Mouse (Mus musculus): ENCODE data around the gene Sema7a. TPM values are rescaled to one million over a fixed set of nuclear protein-coding genes. Genes with fewer than 3 reads are reported as not detected.

Gene Sema7a
- polyA plus RNA-seq, 1 experiment from 2014 or later, result 0.35 TPM

DNA sequence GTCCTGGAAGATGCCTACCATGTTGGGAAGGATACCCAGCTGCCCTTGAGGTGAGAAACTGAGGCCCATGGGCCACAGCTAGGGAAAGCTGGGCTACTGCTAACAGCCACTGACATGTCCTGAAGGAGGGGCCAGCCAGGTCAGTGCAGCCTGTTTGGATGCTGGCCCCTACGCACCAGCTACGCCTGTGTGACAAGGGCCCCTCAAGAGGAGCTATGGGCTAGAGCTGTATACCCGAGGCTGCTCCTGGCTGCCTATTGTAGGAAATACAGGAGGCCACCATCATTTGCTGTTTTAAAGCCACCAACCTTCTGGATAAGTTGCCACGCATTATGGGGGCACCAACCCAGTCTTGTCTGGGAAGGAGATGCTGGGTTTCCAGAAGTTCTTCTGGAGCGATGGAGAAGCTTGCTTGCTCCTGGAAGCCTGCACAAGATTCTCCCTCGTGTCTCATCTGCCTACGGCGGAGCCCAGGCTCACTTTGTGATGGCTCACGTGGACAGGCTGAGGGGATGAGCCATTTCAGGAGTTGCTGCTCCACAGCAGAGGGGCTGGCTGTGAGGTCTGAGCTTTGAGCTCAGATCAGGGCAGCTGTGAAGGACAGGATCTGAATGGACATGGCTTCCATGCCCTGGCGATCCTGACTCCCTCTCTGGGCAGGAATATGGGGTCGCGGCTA is 68.6 kb downstream of the Sema7a start:
- Histone ChIP-seq H3K36me3 (ENCODE audit: control insufficient read depth, insufficient read depth, low read length) (no peaks in the 10 kb centered on the region), H3K27ac (replicated peaks; ENCODE audit: low read depth, low read length) (no peak overlapping the region), H3K4me2 (ENCODE audit: low read depth, severe bottlenecking) (no peak overlapping the region; the same call in 1 of the 2 replicates), H3K27me3 (ENCODE audit: control insufficient read depth, insufficient read depth, low read length) (no peaks in the 10 kb centered on the region), H3K4me1 (ENCODE audit: control insufficient read depth, insufficient read depth, low read length) (0 out of 2 replicates have a peak, but pooled peaks cover 2% of the 10 kb centered on the region), H3K4me3 (ENCODE audit: low read depth, low read length) (no peak overlapping the region), H3K9me3 (ENCODE audit: control insufficient read depth, low read length) (no peaks in the 10 kb centered on the region), H3K9ac (ENCODE audit: low read length) (no peak overlapping the region)
- ATAC-seq (ENCODE audit: insufficient number of reproducible peaks, low FRiP score, low TSS enrichment, low read depth) (0 out of 2 replicates have a peak, but pooled peaks have one; percentile 33), DNase-seq (ENCODE audit: low spot score) (no peak)
- WGBS, result 66% methylated on average over 12 of the region's 12 CpGs

DNA sequence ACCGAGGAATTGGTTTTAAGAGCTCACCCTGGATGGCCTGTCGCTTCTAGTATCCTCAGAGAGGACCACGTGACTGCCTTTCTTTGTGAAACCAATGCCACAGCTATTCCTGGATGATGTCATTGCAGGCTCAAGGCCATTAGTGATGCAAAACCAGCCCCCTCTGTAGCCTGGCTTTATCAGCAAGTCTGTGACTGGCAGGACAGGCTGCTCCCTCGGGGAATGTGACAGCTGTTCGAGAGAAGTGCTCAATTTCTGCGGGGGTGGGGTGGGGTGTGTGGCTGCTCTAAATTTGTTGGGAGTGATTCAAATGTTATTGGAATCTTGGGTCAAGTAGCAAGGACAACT is 69.1 kb downstream of the Sema7a start:
- H3K4me2 ChIP-seq (ENCODE audit: low read depth, severe bottlenecking), result no peak overlapping the region; the same call in 1 of the 2 replicates
- ATAC-seq (ENCODE audit: insufficient number of reproducible peaks, low FRiP score, low TSS enrichment, low read depth) (peak; percentile 19; the same call in 1 of the 2 replicates), DNase-seq (ENCODE audit: low spot score) (peak; percentile 32)
- H3K9me3 ChIP-seq (ENCODE audit: control insufficient read depth, low read length), result no peaks in the 10 kb centered on the region
- 0 out of 2 replicates have a peak, but pooled peaks cover 2% of the 10 kb centered on the region for H3K4me1 ChIP-seq (ENCODE audit: control insufficient read depth, insufficient read depth, low read length)
- 13% methylated on average over 6 of the region's 6 CpGs for WGBS
- no peak overlapping the region for H3K27ac ChIP-seq (replicated peaks; ENCODE audit: low read depth, low read length)
- H3K36me3 ChIP-seq (ENCODE audit: control insufficient read depth, insufficient read depth, low read length), result no peaks in the 10 kb centered on the region
- H3K9ac ChIP-seq (ENCODE audit: low read length), result no peak overlapping the region
- no peak overlapping the region for H3K4me3 ChIP-seq (ENCODE audit: low read depth, low read length)
- H3K27me3 ChIP-seq (ENCODE audit: control insufficient read depth, insufficient read depth, low read length), result no peaks in the 10 kb centered on the region

DNA sequence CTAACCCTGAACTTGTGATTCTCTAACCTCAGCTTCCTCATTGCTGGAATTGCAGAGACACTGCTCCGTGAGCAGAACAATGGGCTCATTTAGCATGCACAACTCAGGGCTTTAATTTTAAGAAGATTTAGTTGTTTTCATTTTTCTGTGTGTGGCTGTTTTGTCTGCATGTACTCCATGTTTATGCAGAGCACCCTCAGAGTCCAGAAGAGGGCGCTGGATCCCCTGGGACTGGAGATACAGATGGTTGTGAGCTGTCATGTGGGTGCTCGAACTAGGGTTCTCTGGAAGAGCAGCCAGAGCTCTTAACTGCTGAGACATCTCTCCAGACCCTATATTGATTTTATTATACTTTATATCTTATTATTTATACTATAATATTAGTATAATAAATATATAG is 69.7 kb downstream of the Sema7a start:
- WGBS, result 55% methylated on average over 3 of the region's 3 CpGs
- Histone ChIP-seq H3K4me2 (ENCODE audit: low read depth, severe bottlenecking) (no peak overlapping the region), H3K36me3 (ENCODE audit: control insufficient read depth, insufficient read depth, low read length) (no peaks in the 10 kb centered on the region), H3K9ac (ENCODE audit: low read length) (no peak overlapping the region), H3K27me3 (ENCODE audit: control insufficient read depth, insufficient read depth, low read length) (no peaks in the 10 kb centered on the region), H3K4me3 (ENCODE audit: low read depth, low read length) (no peak overlapping the region), H3K27ac (replicated peaks; ENCODE audit: low read depth, low read length) (no peak overlapping the region), H3K4me1 (ENCODE audit: control insufficient read depth, insufficient read depth, low read length) (0 out of 2 replicates have a peak, but pooled peaks cover 2% of the 10 kb centered on the region), H3K9me3 (ENCODE audit: control insufficient read depth, low read length) (no peaks in the 10 kb centered on the region)
- ATAC-seq (ENCODE audit: insufficient number of reproducible peaks, low FRiP score, low TSS enrichment, low read depth), result no peak
- no peak for DNase-seq (ENCODE audit: low spot score)

DNA sequence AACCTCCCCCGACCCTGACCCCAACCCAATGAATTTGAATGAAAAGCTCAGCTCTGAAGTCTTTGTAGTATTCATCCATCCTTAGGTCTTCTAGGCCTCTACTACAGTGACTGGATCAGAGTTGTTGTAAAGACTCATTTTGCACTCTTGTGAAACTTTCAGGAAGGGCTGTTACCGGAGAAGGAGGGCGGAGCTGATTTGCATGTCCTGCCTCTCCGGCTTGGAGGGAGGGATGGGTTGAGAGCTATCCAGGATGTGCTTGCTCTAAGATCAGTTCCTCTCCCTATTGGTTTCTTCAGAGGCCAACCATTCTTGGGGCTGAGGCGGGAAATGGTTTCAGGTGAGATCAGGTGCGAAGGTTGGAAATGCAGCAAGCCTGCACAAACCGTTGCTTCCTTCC is 71.1 kb downstream of the Sema7a start:
- 0 out of 2 replicates have a peak, but pooled peaks cover 2% of the 10 kb centered on the region for H3K4me1 ChIP-seq (ENCODE audit: control insufficient read depth, insufficient read depth, low read length)
- H3K27ac ChIP-seq (replicated peaks; ENCODE audit: low read depth, low read length), result no peak overlapping the region
- H3K4me3 ChIP-seq (ENCODE audit: low read depth, low read length), result no peak overlapping the region
- H3K9ac ChIP-seq (ENCODE audit: low read length), result no peak overlapping the region
- peak overlapping the region; percentile 1; the same call in 1 of the 2 replicates for H3K4me2 ChIP-seq (ENCODE audit: low read depth, severe bottlenecking)
- no peaks in the 10 kb centered on the region for H3K36me3 ChIP-seq (ENCODE audit: control insufficient read depth, insufficient read depth, low read length)
- H3K27me3 ChIP-seq (ENCODE audit: control insufficient read depth, insufficient read depth, low read length), result no peaks in the 10 kb centered on the region
- no peak for ATAC-seq (ENCODE audit: insufficient number of reproducible peaks, low FRiP score, low TSS enrichment, low read depth)
- WGBS, result 26% methylated on average over 7 of the region's 7 CpGs
- peak; percentile 49 for DNase-seq (ENCODE audit: low spot score)
- H3K9me3 ChIP-seq (ENCODE audit: control insufficient read depth, low read length), result no peaks in the 10 kb centered on the region

- Histone ChIP-seq H3K36me3 (ENCODE audit: control insufficient read depth, insufficient read depth, low read length) (no peaks in the 10 kb centered on the region), H3K27me3 (ENCODE audit: control insufficient read depth, insufficient read depth, low read length) (no peaks in the 10 kb centered on the region), H3K4me2 (ENCODE audit: low read depth, severe bottlenecking) (no peak overlapping the region), H3K27ac (replicated peaks; ENCODE audit: low read depth, low read length) (no peak overlapping the region), H3K9me3 (ENCODE audit: control insufficient read depth, low read length) (no peaks in the 10 kb centered on the region), H3K4me1 (ENCODE audit: control insufficient read depth, insufficient read depth, low read length) (0 out of 2 replicates have a peak, but pooled peaks cover 2% of the 10 kb centered on the region), H3K9ac (ENCODE audit: low read length) (no peak overlapping the region), H3K4me3 (ENCODE audit: low read depth, low read length) (no peak overlapping the region)
- 57% methylated on average over 8 of the region's 8 CpGs for WGBS
- no peak for ATAC-seq (ENCODE audit: insufficient number of reproducible peaks, low FRiP score, low TSS enrichment, low read depth)
- DNase-seq (ENCODE audit: low spot score), result no peak
These were observed 71.6 kb downstream of the Sema7a start for GRCm38 (mm10) chr9:58011552-58011951.

Other genes starting within 250 kb of the Sema7a start
- gene Edc3, start 231.6 kb upstream of the Sema7a start, polyA plus RNA-seq (2014; fragmentation: Nextera tagmentation; extraction: Ambion mirVana), result 29.2 and 31.7 TPM in 2 replicates
- gene Clk3, start 174.3 kb upstream of the Sema7a start, polyA plus RNA-seq (2014; fragmentation: Nextera tagmentation; extraction: Ambion mirVana), result 69.4 and 72.2 TPM in 2 replicates
- gene Arid3b, start 103.3 kb upstream of the Sema7a start, polyA plus RNA-seq (2014; fragmentation: Nextera tagmentation; extraction: Ambion mirVana), result 35.8 and 38.9 TPM in 2 replicates
- 122 and 127 TPM in 2 replicates for gene Ubl7, start 29.1 kb upstream of the Sema7a start, polyA plus RNA-seq (2014; fragmentation: Nextera tagmentation; extraction: Ambion mirVana)
- gene Cyp11a1, start 66.3 kb downstream of the Sema7a start, polyA plus RNA-seq (2014; fragmentation: Nextera tagmentation; extraction: Ambion mirVana), result 0.12 TPM in 1 of 2 replicates, not detected in the other
- 53.7 and 57.5 TPM in 2 replicates for gene Stra6, start 123.7 kb downstream of the Sema7a start, polyA plus RNA-seq (2014; fragmentation: Nextera tagmentation; extraction: Ambion mirVana)
- gene Ccdc33, start 178.7 kb downstream of the Sema7a start, polyA plus RNA-seq (2014; fragmentation: Nextera tagmentation; extraction: Ambion mirVana), result 0.17 TPM in 1 of 2 replicates, not detected in the other